Mouse (Mus musculus) forebrain, embryonic 15.5 days (tissue): ENCODE results near the gene Gm26657. TPM values are rescaled to one million over a fixed set of nuclear protein-coding genes. Genes with fewer than 3 reads are reported as not detected.

Experiments used
- ATAC-seq: fragments of 200-750 bp; cut with Nextera tagmentation; replicated peaks from 2 replicates; pipeline ENCODE4 v1.8.0; 2017; ENCODE audit warnings: mild to moderate bottlenecking, moderate TSS enrichment, moderate library complexity
- H3K27ac ChIP-seq: fragments of 300-500 bp; sonication (generic); replicated peaks from 2 replicates; pipeline ENCODE4 v1.5.1; 2015; ENCODE audit warnings: mild to moderate bottlenecking, inconsistent platforms
- H3K27me3 ChIP-seq: fragments of 300-500 bp; sonication (generic); 2 replicates; pipeline ENCODE4 v1.6.1; 2015; ENCODE audit warnings: inconsistent platforms
- H3K36me3 ChIP-seq: fragments of 300-500 bp; sonication (generic); 2 replicates; pipeline ENCODE4 v1.6.1; 2015; ENCODE audit warnings: mild to moderate bottlenecking, inconsistent platforms
- H3K4me1 ChIP-seq: fragments of 300-500 bp; sonication (generic); 2 replicates; pipeline ENCODE4 v1.6.1; 2015; ENCODE audit warnings: inconsistent platforms
- H3K4me2 ChIP-seq: fragments of 300-500 bp; sonication (generic); replicated peaks from 2 replicates; pipeline ENCODE4 v1.6.1; 2015; ENCODE audit warnings: mild to moderate bottlenecking, inconsistent platforms
- H3K4me3 ChIP-seq: fragments of 300-500 bp; sonication (generic); 2 replicates; pipeline ENCODE4 v1.5.1; 2015; ENCODE audit warnings: mild to moderate bottlenecking, inconsistent platforms
- H3K9ac ChIP-seq: fragments of 300-500 bp; sonication (generic); replicated peaks from 2 replicates; pipeline ENCODE4 v1.6.1; 2015; ENCODE audit warnings: mild to moderate bottlenecking, inconsistent platforms
- H3K9me3 ChIP-seq: fragments of 300-500 bp; sonication (generic); 2 replicates; pipeline ENCODE4 v1.6.1; 2016; ENCODE audit warnings: inconsistent platforms
- WGBS: fragments of 180-500 bp; shearing (Covaris S2); methylation state at CpG from one replicate; pipeline ENCODE4 v1.1.7; 2015; ENCODE audit warnings: mixed read lengths; 5-methylcytosine and 5-hydroxymethylcytosine counted together
- polyA plus RNA-seq: library from polyadenylated mRNA; unstranded; fragments of >200 nt; fragmentation: Nextera tagmentation; extraction: Ambion mirVana; gene quantifications from 2 replicates; pipeline ENCODE4 v1.2.1, GENCODE M21; 2015

The Gm26657 gene
- polyA plus RNA-seq, 1 experiment from 2014 or later, result not detected

- Histone ChIP-seq H3K27ac (no peak overlapping the region), H3K4me2 (no peak overlapping the region), H3K9ac (no peak overlapping the region), H3K9me3 (peaks cover 3% of the 10 kb centered on the region; the same call in 1 of the 2 replicates), H3K4me1 (0 out of 2 replicates have a peak, but pooled peaks cover 5% of the 10 kb centered on the region), H3K36me3 (no peaks in the 10 kb centered on the region), H3K4me3 (no peak overlapping the region), H3K27me3 (no peaks in the 10 kb centered on the region)
- ATAC-seq, result no peak
- 93% methylated on average over 6 of the region's 6 CpGs for WGBS
Observed at GRCm38 (mm10) chr4:56723237-56723636, 16.6 kb upstream of the Gm26657 start.

GRCm38 (mm10) chr4:56725839-56726238 lies 14.0 kb upstream of the Gm26657 start:
- H3K9me3 ChIP-seq, result peaks cover 3% of the 10 kb centered on the region; the same call in 1 of the 2 replicates
- H3K4me3 ChIP-seq, result no peak overlapping the region
- H3K9ac ChIP-seq, result no peak overlapping the region
- no peak overlapping the region for H3K27ac ChIP-seq
- H3K27me3 ChIP-seq, result no peaks in the 10 kb centered on the region
- H3K4me1 ChIP-seq, result no peaks in the 10 kb centered on the region
- no peak overlapping the region for H3K4me2 ChIP-seq
- WGBS, result 55% methylated on average over 8 of the region's 8 CpGs
- ATAC-seq, result no peak
- H3K36me3 ChIP-seq, result no peaks in the 10 kb centered on the region

- 95% methylated on average over 20 of the region's 20 CpGs for WGBS
- ATAC-seq, result no peak
- H3K4me3 ChIP-seq, result no peak overlapping the region
Observed at GRCm38 (mm10) chr4:56740611-56741010, 741 bp downstream of the Gm26657 start.

GRCm38 (mm10) chr4:56741041-56741493 lies 1.2 kb downstream of the Gm26657 start, which contains the start of gene Actl7b:
Gene Actl7b (minus strand): TSS chr4:56741443.
- H3K4me1 ChIP-seq, result no peaks in the 10 kb centered on the region
- 93% methylated on average over 13 of the region's 13 CpGs for WGBS
- H3K9ac ChIP-seq, result no peak within 1 kb of the TSS
- no peaks in the 10 kb centered on the region for H3K9me3 ChIP-seq
- H3K4me3 ChIP-seq, result no peak within 1 kb of the TSS
- H3K4me2 ChIP-seq, result no peak within 1 kb of the TSS
- peaks cover 16% of the 10 kb centered on the region; the same call in 1 of the 2 replicates for H3K36me3 ChIP-seq
- no peaks in the 10 kb centered on the region for H3K27me3 ChIP-seq
- ATAC-seq, result no peak
- H3K27ac ChIP-seq, result no peak within 1 kb of the TSS

More at GRCm38 (mm10) chr4:56740611-56741010, 741 bp downstream of the Gm26657 start:
- H3K27me3 ChIP-seq, result no peaks in the 10 kb centered on the region
- H3K27ac ChIP-seq, result no peak overlapping the region
- no peak overlapping the region for H3K4me2 ChIP-seq
- no peaks in the 10 kb centered on the region for H3K9me3 ChIP-seq
- H3K36me3 ChIP-seq, result peaks cover 11% of the 10 kb centered on the region; the same call in 1 of the 2 replicates
- no peaks in the 10 kb centered on the region for H3K4me1 ChIP-seq
- no peak overlapping the region for H3K9ac ChIP-seq

GRCm38 (mm10) chr4:56742698-56743097 lies 2.8 kb downstream of the Gm26657 start:
- Histone ChIP-seq H3K27me3 (no peaks in the 10 kb centered on the region), H3K27ac (no peak overlapping the region), H3K4me2 (no peak overlapping the region), H3K36me3 (peaks cover 25% of the 10 kb centered on the region; the same call in 1 of the 2 replicates), H3K9ac (no peak overlapping the region), H3K9me3 (no peaks in the 10 kb centered on the region), H3K4me3 (no peak overlapping the region), H3K4me1 (no peaks in the 10 kb centered on the region)
- WGBS, result 88% methylated on average over 4 of the region's 4 CpGs
- ATAC-seq, result no peak

- no peak for ATAC-seq
- H3K27me3 ChIP-seq, result no peaks in the 10 kb centered on the region
- H3K4me3 ChIP-seq, result no peak within 1 kb of the TSS
- no peak within 1 kb of the TSS for H3K4me2 ChIP-seq
- no peaks in the 10 kb centered on the region for H3K9me3 ChIP-seq
- peaks cover 31% of the 10 kb centered on the region; the same call in 1 of the 2 replicates for H3K36me3 ChIP-seq
- no peak within 1 kb of the TSS for H3K9ac ChIP-seq
- H3K4me1 ChIP-seq, result no peaks in the 10 kb centered on the region
- WGBS, result 96% methylated on average over 21 of the region's 21 CpGs
- no peak within 1 kb of the TSS for H3K27ac ChIP-seq
Observed at GRCm38 (mm10) chr4:56743363-56744195, 3.7 kb downstream of the Gm26657 start, which contains the start of gene Actl7a. Gene Actl7a (plus strand): TSS chr4:56743413.

- no peak overlapping the region for H3K4me3 ChIP-seq
- H3K9me3 ChIP-seq, result no peaks in the 10 kb centered on the region
- no peaks in the 10 kb centered on the region for H3K4me1 ChIP-seq
- no peak overlapping the region for H3K9ac ChIP-seq
- no peaks in the 10 kb centered on the region for H3K27me3 ChIP-seq
- no peak overlapping the region for H3K4me2 ChIP-seq
- H3K27ac ChIP-seq, result no peak overlapping the region
- ATAC-seq, result no peak
- WGBS, result 94% methylated on average over 2 of the region's 2 CpGs
- H3K36me3 ChIP-seq, result peaks cover 56% of the 10 kb centered on the region
Observed at GRCm38 (mm10) chr4:56746345-56746744, 6.5 kb downstream of the Gm26657 start.

- peaks cover 64% of the 10 kb centered on the region for H3K36me3 ChIP-seq
Observed at GRCm38 (mm10) chr4:56747456-56747855, 7.6 kb downstream of the Gm26657 start.

GRCm38 (mm10) chr4:56756021-56756420 lies 16.2 kb downstream of the Gm26657 start:
- Histone ChIP-seq H3K27me3 (no peaks in the 10 kb centered on the region), H3K27ac (no peak overlapping the region), H3K4me3 (no peak overlapping the region), H3K9me3 (no peaks in the 10 kb centered on the region), H3K4me1 (no peaks in the 10 kb centered on the region), H3K9ac (no peak overlapping the region), H3K4me2 (no peak overlapping the region), H3K36me3 (peaks cover 88% of the 10 kb centered on the region)
- no peak for ATAC-seq
- 94% methylated on average over 5 of the region's 5 CpGs for WGBS

More at GRCm38 (mm10) chr4:56747456-56747855, 7.6 kb downstream of the Gm26657 start:
- no peak overlapping the region for H3K4me2 ChIP-seq
- no peak overlapping the region for H3K9ac ChIP-seq
- 96% methylated on average over 9 of the region's 9 CpGs for WGBS
- no peaks in the 10 kb centered on the region for H3K27me3 ChIP-seq
- no peak overlapping the region for H3K27ac ChIP-seq
- H3K9me3 ChIP-seq, result no peaks in the 10 kb centered on the region
- H3K4me1 ChIP-seq, result no peaks in the 10 kb centered on the region
- H3K4me3 ChIP-seq, result no peak overlapping the region
- ATAC-seq, result no peak

GRCm38 (mm10) chr4:56756966-56757600 lies 17.2 kb downstream of the Gm26657 start:
- H3K4me1 ChIP-seq, result no peaks in the 10 kb centered on the region
- no peak for ATAC-seq
- H3K4me2 ChIP-seq, result no peak overlapping the region
- H3K27me3 ChIP-seq, result no peaks in the 10 kb centered on the region
- 93% methylated on average over 10 of the region's 10 CpGs for WGBS
- H3K27ac ChIP-seq, result no peak overlapping the region
- H3K9me3 ChIP-seq, result no peaks in the 10 kb centered on the region
- no peak overlapping the region for H3K9ac ChIP-seq
- H3K36me3 ChIP-seq, result peaks cover 88% of the 10 kb centered on the region
- no peak overlapping the region for H3K4me3 ChIP-seq

- no peaks in the 10 kb centered on the region for H3K4me1 ChIP-seq
- no peak overlapping the region for H3K4me2 ChIP-seq
- 90% methylated on average over 1 of the region's 1 CpGs for WGBS
- no peaks in the 10 kb centered on the region for H3K27me3 ChIP-seq
- no peaks in the 10 kb centered on the region for H3K9me3 ChIP-seq
- no peak overlapping the region for H3K4me3 ChIP-seq
- H3K9ac ChIP-seq, result no peak overlapping the region
- H3K27ac ChIP-seq, result no peak overlapping the region
- no peak for ATAC-seq
- peaks cover 93% of the 10 kb centered on the region for H3K36me3 ChIP-seq
Observed at GRCm38 (mm10) chr4:56757693-56758092, 17.8 kb downstream of the Gm26657 start.

GRCm38 (mm10) chr4:56767861-56768284 lies 28.0 kb downstream of the Gm26657 start:
- H3K4me1 ChIP-seq, result no peaks in the 10 kb centered on the region
- peaks cover 90% of the 10 kb centered on the region for H3K36me3 ChIP-seq
- no peak for ATAC-seq
- no peak overlapping the region for H3K4me3 ChIP-seq
- H3K27me3 ChIP-seq, result no peaks in the 10 kb centered on the region
- H3K27ac ChIP-seq, result no peak overlapping the region
- H3K4me2 ChIP-seq, result no peak overlapping the region
- WGBS, result 80% methylated on average over 5 of the region's 5 CpGs
- no peak overlapping the region for H3K9ac ChIP-seq
- no peaks in the 10 kb centered on the region for H3K9me3 ChIP-seq
